Mouse (Mus musculus): Measurements from ENCODE around the gene Antxr2. TPM values are rescaled to one million over a fixed set of nuclear protein-coding genes. Genes with fewer than 3 reads are reported as not detected.

The Antxr2 gene
- total and polyA plus RNA-seq, 3 experiments: 4.3 to 5.0 TPM; not detected in 1

- DNase-seq (ENCODE audit: low read depth, low spot score): peak; percentile 90
- Histone ChIP-seq H3K36me3 (ENCODE audit: control insufficient read depth in 1 of 2, insufficient read depth in 2 of 2, low read length in 2 of 2) (peaks cover 0 to 13% of the 10 kb centered on the region in 2 experiments; a peak in 3 of 4 replicates), H3K27ac (ENCODE audit: control insufficient read depth, low read depth, low read length) (peak overlapping the region; percentile 93), H3K4me1 (ENCODE audit: control insufficient read depth in 1 of 2, insufficient read depth in 2 of 2, low read length in 2 of 2) (peaks cover 9 to 10% of the 10 kb centered on the region in 2 experiments), H3K79me2 (ENCODE audit: control insufficient read depth, insufficient read depth, low read length, poor library complexity) (no peaks in the 10 kb centered on the region), H3K9ac (ENCODE audit: control insufficient read depth, low read depth, low read length, poor library complexity, severe bottlenecking) (peak overlapping the region; percentile 41), H3K4me3 (ENCODE audit: control insufficient read depth in 1 of 2, insufficient read depth in 1 of 2, low read depth in 2 of 2, low read length in 2 of 2) (peak overlapping the region; percentile 30 to 32; a peak in 3 of 4 replicates), H3K27me3 (ENCODE audit: control insufficient read depth in 1 of 2, insufficient read depth in 2 of 2, low read length in 2 of 2) (no peaks in the 10 kb centered on the region), H3K9me3 (replicated peaks; ENCODE audit: insufficient read depth, low read length) (no peaks in the 10 kb centered on the region)
- TF ChIP-seq POLR2A (IDR thresholded peaks at IDR 0.05; ENCODE audit: control insufficient read depth in 1 of 2, insufficient read depth in 1 of 2, low read depth in 1 of 2, low read length in 2 of 2, poor library complexity in 1 of 2) (peak in 1 of 2 experiments; percentile 52; a peak in 2 of 4 replicates), ELF1 (IDR thresholded peaks at IDR 0.05; ENCODE audit: low read depth, low read length) (peak; percentile 68), TBP (IDR thresholded peaks at IDR 0.05; ENCODE audit: low read depth, low read length) (peak; percentile 75), SIN3A (IDR thresholded peaks at IDR 0.05; ENCODE audit: low read length) (peak; percentile 84), EP300 (IDR thresholded peaks at IDR 0.05; ENCODE audit: low read depth in 1 of 2, low read length in 2 of 2) (peak; percentile 73 to 97), MYB (IDR thresholded peaks at IDR 0.05; ENCODE audit: low read depth, low read length) (no peak), TCF12 (IDR thresholded peaks at IDR 0.05; ENCODE audit: low read depth, low read length) (no peak), JUND (IDR thresholded peaks at IDR 0.05; ENCODE audit: low read depth, low read length) (0 out of 2 replicates have a peak, but pooled peaks have one; percentile 9), ETS1 (IDR thresholded peaks at IDR 0.05; ENCODE audit: low read depth, low read length) (peak; percentile 84), MYC (IDR thresholded peaks at IDR 0.05; ENCODE audit: low read depth, low read length) (peak; percentile 79; the same call in 1 of the 2 replicates)
Observed at GRCm38 (mm10) chr5:98018162-98018561, 12.7 kb downstream of the Antxr2 start.

GRCm38 (mm10) chr5:98016247-98017203 is 14.3 kb downstream of the Antxr2 start:
- Histone ChIP-seq H3K4me3 (ENCODE audit: control insufficient read depth in 1 of 2, insufficient read depth in 1 of 2, low read depth in 2 of 2, low read length in 2 of 2) (peak overlapping the region; percentile 36 to 42), H3K9ac (ENCODE audit: control insufficient read depth, low read depth, low read length, poor library complexity, severe bottlenecking) (peak overlapping the region; percentile 39), H3K27ac (ENCODE audit: control insufficient read depth, low read depth, low read length) (peak overlapping the region; percentile 88)
- TF ChIP-seq EP300 (IDR thresholded peaks at IDR 0.05; ENCODE audit: low read depth in 1 of 2, low read length in 2 of 2) (peak; percentile 68 to 82), ZMIZ1 (IDR thresholded peaks at IDR 0.05; ENCODE audit: low read depth, low read length) (no peak), CHD1 (IDR thresholded peaks at IDR 0.05; ENCODE audit: low read depth, low read length) (no peak), POLR2A (IDR thresholded peaks at IDR 0.05; ENCODE audit: control insufficient read depth in 1 of 2, insufficient read depth in 1 of 2, low read depth in 1 of 2, low read length in 2 of 2, poor library complexity in 1 of 2) (no peak), MAFK (IDR thresholded peaks at IDR 0.05; ENCODE audit: borderline replicate concordance, low read depth, low read length) (peak; percentile 77; the same call in 1 of the 2 replicates), ELF1 (IDR thresholded peaks at IDR 0.05; ENCODE audit: low read depth, low read length) (peak; percentile 63; the same call in 1 of the 2 replicates), GABPA (IDR thresholded peaks at IDR 0.05; ENCODE audit: low read depth, low read length) (no peak), RCOR1 (IDR thresholded peaks at IDR 0.05; ENCODE audit: low read depth, low read length) (peak; percentile 31; the same call in 1 of the 2 replicates), ZKSCAN1 (IDR thresholded peaks at IDR 0.05; ENCODE audit: low read depth, low read length) (no peak), GATA1 (IDR thresholded peaks at IDR 0.05; ENCODE audit: low read depth, low read length) (peak; percentile 53; the same call in 1 of the 2 replicates), ZNF384 (IDR thresholded peaks at IDR 0.05; ENCODE audit: low read depth, low read length) (no peak), POLR2AphosphoS5 (IDR thresholded peaks at IDR 0.05; ENCODE audit: borderline replicate concordance, low read depth, low read length) (no peak), KAT2A (conservative IDR thresholded peaks at IDR 0.05; ENCODE audit: low read depth, low read length) (no peak), ETS1 (IDR thresholded peaks at IDR 0.05; ENCODE audit: low read depth, low read length) (peak; percentile 96), ZC3H11A (IDR thresholded peaks at IDR 0.05; ENCODE audit: low read depth, low read length) (no peak), TBP (IDR thresholded peaks at IDR 0.05; ENCODE audit: low read depth, low read length) (peak; percentile 20; the same call in 1 of the 2 replicates), CTCF (IDR thresholded peaks at IDR 0.05 in 2 of 3, conservative IDR thresholded peaks at IDR 0.05 in 1 of 3; ENCODE audit: control insufficient read depth in 1 of 3, insufficient read depth in 1 of 3, low read depth in 2 of 3, low read length in 3 of 3, poor library complexity in 1 of 3, severe bottlenecking in 1 of 3) (no peak), USF2 (IDR thresholded peaks at IDR 0.05; ENCODE audit: borderline replicate concordance in 1 of 2, insufficient read depth in 1 of 2, low read depth in 1 of 2, low read length in 2 of 2) (no peak), NELFE (IDR thresholded peaks at IDR 0.05; ENCODE audit: low read depth, low read length) (no peak), CHD2 (IDR thresholded peaks at IDR 0.05; ENCODE audit: low read length) (no peak), MYB (IDR thresholded peaks at IDR 0.05; ENCODE audit: low read depth, low read length) (no peak), MXI1 (IDR thresholded peaks at IDR 0.05; ENCODE audit: low read depth, low read length) (peak; percentile 96), NRF1 (IDR thresholded peaks at IDR 0.05; ENCODE audit: insufficient read depth, low read depth, low read length, poor library complexity, severe bottlenecking) (no peak)

More at GRCm38 (mm10) chr5:98016247-98017203, 14.3 kb downstream of the Antxr2 start:
- Histone ChIP-seq H3K4me1 (ENCODE audit: control insufficient read depth in 1 of 2, insufficient read depth in 2 of 2, low read length in 2 of 2) (peaks cover 9 to 10% of the 10 kb centered on the region in 2 experiments), H3K36me3 (ENCODE audit: control insufficient read depth in 1 of 2, insufficient read depth in 2 of 2, low read length in 2 of 2) (peaks cover 0 to 13% of the 10 kb centered on the region in 2 experiments; a peak in 3 of 4 replicates), H3K9me3 (replicated peaks; ENCODE audit: insufficient read depth, low read length) (no peaks in the 10 kb centered on the region), H3K27me3 (ENCODE audit: control insufficient read depth in 1 of 2, insufficient read depth in 2 of 2, low read length in 2 of 2) (no peaks in the 10 kb centered on the region), H3K79me2 (ENCODE audit: control insufficient read depth, insufficient read depth, low read length, poor library complexity) (no peaks in the 10 kb centered on the region)
- DNase-seq (ENCODE audit: low read depth, low spot score): peak; percentile 91
